Mouse (Mus musculus): ENCODE measurements around the gene 2900026A02Rik. TPM values are rescaled to one million over a fixed set of nuclear protein-coding genes. Genes with fewer than 3 reads are reported as not detected.

The 2900026A02Rik gene
- total RNA-seq, 1 experiment, result 12.3 TPM

GRCm38 (mm10) chr5:113135513-113135912 lies 85.5 kb downstream of the 2900026A02Rik start:
- Histone ChIP-seq H3K4me1 (ENCODE audit: control insufficient read depth in 2 of 2, insufficient read depth in 2 of 2, low read length in 2 of 2, poor library complexity in 1 of 2) (peaks cover 0 to 17% of the 10 kb centered on the region in 2 experiments; a peak in 1 of 4 replicates), H3K9me3 (ENCODE audit: control insufficient read depth, insufficient read depth, low read depth, low read length) (no peaks in the 10 kb centered on the region), H3K9ac (ENCODE audit: insufficient read depth, low read depth, low read length, poor library complexity, severe bottlenecking) (no peak overlapping the region), H3K27ac (ENCODE audit: insufficient read depth, low read depth, low read length, poor library complexity, severe bottlenecking) (no peak overlapping the region), H3K4me3 (ENCODE audit: insufficient read depth in 1 of 2, low read depth in 1 of 2, low read length in 2 of 2, poor library complexity in 1 of 2, severe bottlenecking in 1 of 2) (no peak overlapping the region), H3K36me3 (ENCODE audit: control insufficient read depth, insufficient read depth, low read length, poor library complexity, severe bottlenecking) (no peaks in the 10 kb centered on the region)
- DNase-seq (ENCODE audit: low read depth, low spot score), result no peak
- in situ Hi-C loops (cut with MboI; ENCODE audit: low sequenced_read_pairs in 2 of 2, unreplicated experiment in 2 of 2), result no loop called here
- TF ChIP-seq CHD2 (IDR thresholded peaks at IDR 0.05; ENCODE audit: low read depth, low read length) (no peak), MAFK (IDR thresholded peaks at IDR 0.05; ENCODE audit: insufficient read depth, low read depth, low read length) (no peak), ZNF384 (IDR thresholded peaks at IDR 0.05; ENCODE audit: low read depth, low read length) (no peak), HCFC1 (IDR thresholded peaks at IDR 0.05; ENCODE audit: borderline replicate concordance, insufficient read depth, low read length) (no peak), ZC3H11A (IDR thresholded peaks at IDR 0.05; ENCODE audit: borderline replicate concordance, low read depth, low read length) (no peak)

- Histone ChIP-seq H3K9ac (ENCODE audit: insufficient read depth, low read depth, low read length, poor library complexity, severe bottlenecking) (no peak overlapping the region), H3K4me1 (ENCODE audit: control insufficient read depth in 2 of 2, insufficient read depth in 2 of 2, low read length in 2 of 2, poor library complexity in 1 of 2) (peaks cover 0 to 15% of the 10 kb centered on the region in 2 experiments; a peak in 1 of 4 replicates), H3K9me3 (ENCODE audit: control insufficient read depth, insufficient read depth, low read depth, low read length) (no peaks in the 10 kb centered on the region), H3K36me3 (ENCODE audit: control insufficient read depth, insufficient read depth, low read length, poor library complexity, severe bottlenecking) (no peaks in the 10 kb centered on the region), H3K27ac (ENCODE audit: insufficient read depth, low read depth, low read length, poor library complexity, severe bottlenecking) (no peak overlapping the region), H3K4me3 (ENCODE audit: insufficient read depth in 1 of 2, low read depth in 1 of 2, low read length in 2 of 2, poor library complexity in 1 of 2, severe bottlenecking in 1 of 2) (no peak overlapping the region)
- no peak for DNase-seq (ENCODE audit: low read depth, low spot score)
- in situ Hi-C loops (cut with MboI; ENCODE audit: low sequenced_read_pairs in 2 of 2, unreplicated experiment in 2 of 2), result no loop called here
- TF ChIP-seq ZNF384 (IDR thresholded peaks at IDR 0.05; ENCODE audit: low read depth, low read length), result no peak
- no peak for TF ChIP-seq MAFK (IDR thresholded peaks at IDR 0.05; ENCODE audit: insufficient read depth, low read depth, low read length)
- no peak for TF ChIP-seq CHD2 (IDR thresholded peaks at IDR 0.05; ENCODE audit: low read depth, low read length)
- TF ChIP-seq ZC3H11A (IDR thresholded peaks at IDR 0.05; ENCODE audit: borderline replicate concordance, low read depth, low read length), result no peak
These were observed 87.0 kb downstream of the 2900026A02Rik start for GRCm38 (mm10) chr5:113133722-113134710.

- DNase-seq (ENCODE audit: low read depth, low spot score), result no peak
- Histone ChIP-seq H3K9ac (ENCODE audit: insufficient read depth, low read depth, low read length, poor library complexity, severe bottlenecking) (no peak overlapping the region), H3K27ac (ENCODE audit: insufficient read depth, low read depth, low read length, poor library complexity, severe bottlenecking) (no peak overlapping the region), H3K4me3 (ENCODE audit: insufficient read depth in 1 of 2, low read depth in 1 of 2, low read length in 2 of 2, poor library complexity in 1 of 2, severe bottlenecking in 1 of 2) (no peak overlapping the region), H3K36me3 (ENCODE audit: control insufficient read depth, insufficient read depth, low read length, poor library complexity, severe bottlenecking) (no peaks in the 10 kb centered on the region), H3K9me3 (ENCODE audit: control insufficient read depth, insufficient read depth, low read depth, low read length) (no peaks in the 10 kb centered on the region), H3K4me1 (ENCODE audit: control insufficient read depth in 2 of 2, insufficient read depth in 2 of 2, low read length in 2 of 2, poor library complexity in 1 of 2) (peaks cover 0 to 11% of the 10 kb centered on the region in 2 experiments; a peak in 1 of 4 replicates)
- in situ Hi-C loops (cut with MboI; ENCODE audit: low sequenced_read_pairs in 2 of 2, unreplicated experiment in 2 of 2), result no loop called here
- TF ChIP-seq HCFC1 (IDR thresholded peaks at IDR 0.05; ENCODE audit: borderline replicate concordance, insufficient read depth, low read length), result no peak
- TF ChIP-seq ZC3H11A (IDR thresholded peaks at IDR 0.05; ENCODE audit: borderline replicate concordance, low read depth, low read length), result no peak
- no peak for TF ChIP-seq MAFK (IDR thresholded peaks at IDR 0.05; ENCODE audit: insufficient read depth, low read depth, low read length)
- no peak for TF ChIP-seq CHD2 (IDR thresholded peaks at IDR 0.05; ENCODE audit: low read depth, low read length)
- no peak for TF ChIP-seq ZNF384 (IDR thresholded peaks at IDR 0.05; ENCODE audit: low read depth, low read length)
These were observed 88.0 kb downstream of the 2900026A02Rik start for GRCm38 (mm10) chr5:113133080-113133491.

GRCm38 (mm10) chr5:113132635-113133041 lies 88.4 kb downstream of the 2900026A02Rik start:
- TF ChIP-seq CHD2 (IDR thresholded peaks at IDR 0.05; ENCODE audit: low read depth, low read length), result no peak
- no peak for TF ChIP-seq HCFC1 (IDR thresholded peaks at IDR 0.05; ENCODE audit: borderline replicate concordance, insufficient read depth, low read length)
- TF ChIP-seq MAFK (IDR thresholded peaks at IDR 0.05; ENCODE audit: insufficient read depth, low read depth, low read length), result no peak
- no peak for TF ChIP-seq ZNF384 (IDR thresholded peaks at IDR 0.05; ENCODE audit: low read depth, low read length)
- TF ChIP-seq ZC3H11A (IDR thresholded peaks at IDR 0.05; ENCODE audit: borderline replicate concordance, low read depth, low read length), result no peak
- H3K27ac ChIP-seq (ENCODE audit: insufficient read depth, low read depth, low read length, poor library complexity, severe bottlenecking), result no peak overlapping the region
- H3K4me1 ChIP-seq (ENCODE audit: control insufficient read depth in 2 of 2, insufficient read depth in 2 of 2, low read length in 2 of 2, poor library complexity in 1 of 2), result peaks cover 0 to 7% of the 10 kb centered on the region in 2 experiments; a peak in 1 of 4 replicates
- no peak overlapping the region for H3K4me3 ChIP-seq (ENCODE audit: insufficient read depth in 1 of 2, low read depth in 1 of 2, low read length in 2 of 2, poor library complexity in 1 of 2, severe bottlenecking in 1 of 2)
- no peak for DNase-seq (ENCODE audit: low read depth, low spot score)
- no peaks in the 10 kb centered on the region for H3K9me3 ChIP-seq (ENCODE audit: control insufficient read depth, insufficient read depth, low read depth, low read length)
- no peak overlapping the region for H3K9ac ChIP-seq (ENCODE audit: insufficient read depth, low read depth, low read length, poor library complexity, severe bottlenecking)
- no peaks in the 10 kb centered on the region for H3K36me3 ChIP-seq (ENCODE audit: control insufficient read depth, insufficient read depth, low read length, poor library complexity, severe bottlenecking)
- in situ Hi-C loops (cut with MboI; ENCODE audit: low sequenced_read_pairs in 2 of 2, unreplicated experiment in 2 of 2), result no loop called here

All from ES-E14 (cell line).